Mouse (Mus musculus) brain, embryonic 14.5 days (tissue): ENCODE measurements around the gene 4921507P07Rik.
"Not testable (repeated sequence)": the region's sequence is repeated elsewhere in the genome, so short reads cannot be mapped to it uniquely, and the experiment has no call there.

Source experiments
- CTCF ChIP-seq: fragments of 200-500 bp; IDR thresholded peaks from 2 replicates; pipeline ENCODE4 v1.5.1; 2012; ENCODE audit warnings: inconsistent platforms, mild to moderate bottlenecking, moderate library complexity, borderline replicate concordance; ENCODE audit not compliant: insufficient read depth, insufficient read length; ENCODE audit errors: extremely low read depth
- POLR2A ChIP-seq: fragments of 200-500 bp; IDR thresholded peaks from 2 replicates; pipeline ENCODE4 v1.6.1; 2012; ENCODE audit warnings: mild to moderate bottlenecking, inconsistent platforms, borderline replicate concordance; ENCODE audit not compliant: poor library complexity, insufficient read depth, insufficient read length, severe bottlenecking; ENCODE audit errors: extremely low read depth

DNA sequence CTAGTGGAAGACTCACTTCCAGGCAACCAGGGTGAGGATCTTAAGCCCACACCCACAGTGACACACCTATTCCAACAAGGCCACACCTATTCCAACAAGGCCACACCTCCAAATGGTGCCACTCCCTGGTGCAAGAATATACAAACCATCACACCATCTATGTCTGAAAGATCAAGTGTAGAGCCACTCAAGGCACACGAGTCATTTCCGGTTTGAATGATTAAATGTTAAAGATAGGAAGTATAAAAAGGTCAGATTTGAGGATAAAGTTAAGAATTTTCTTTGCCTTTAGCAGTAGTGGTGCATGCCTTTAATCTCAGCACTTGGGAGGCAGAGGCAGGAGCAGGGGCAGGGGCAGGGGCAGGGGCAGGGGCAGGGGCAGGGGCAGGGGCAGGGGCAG, 42.2 kb downstream of the 4921507P07Rik start:
- not testable (repeated sequence) for TF ChIP-seq CTCF, POLR2A
